Mouse (Mus musculus) testis, adult 2 months (tissue): ENCODE measurements around the gene Kbtbd13. TPM values are rescaled to one million over a fixed set of nuclear protein-coding genes. Genes with fewer than 3 reads are reported as not detected.

ENCODE experiments used
- H3K27ac ChIP-seq: fragments of 200-500 bp; 2 replicates; pipeline ENCODE4 v1.5.1; 2012; ENCODE audit warnings: low read depth, low read length; ENCODE audit not compliant: control insufficient read depth, insufficient read depth
- H3K27me3 ChIP-seq: fragments of 200-500 bp; 2 replicates; pipeline ENCODE4 v1.6.1; 2012; ENCODE audit warnings: mild to moderate bottlenecking, low read length, moderate library complexity; ENCODE audit not compliant: control insufficient read depth, insufficient read depth
- H3K36me3 ChIP-seq: fragments of 200-500 bp; 2 replicates; pipeline ENCODE4 v1.6.1; 2012; ENCODE audit warnings: mild to moderate bottlenecking, low read length; ENCODE audit not compliant: control insufficient read depth, insufficient read depth
- H3K4me1 ChIP-seq: fragments of 200-500 bp; 2 replicates; pipeline ENCODE4 v1.6.1; 2012; ENCODE audit warnings: low read length; ENCODE audit not compliant: control insufficient read depth, insufficient read depth
- H3K4me3 ChIP-seq: fragments of 200-500 bp; 2 replicates; pipeline ENCODE4 v1.5.1; 2012; ENCODE audit warnings: low read depth, mild to moderate bottlenecking, low read length, moderate library complexity, mixed read lengths; ENCODE audit not compliant: control insufficient read depth
- CTCF ChIP-seq: fragments of 200-500 bp; IDR thresholded peaks from 2 replicates; pipeline ENCODE4 v1.5.1; 2012; ENCODE audit warnings: low read depth, mild to moderate bottlenecking, inconsistent platforms, low read length, moderate library complexity; ENCODE audit not compliant: control insufficient read depth, insufficient read depth, insufficient replicate concordance
- POLR2A ChIP-seq: fragments of 200-500 bp; IDR thresholded peaks from 2 replicates; pipeline ENCODE4 v1.6.1; 2012; ENCODE audit warnings: low read depth, mild to moderate bottlenecking, inconsistent platforms, low read length, moderate library complexity; ENCODE audit not compliant: control insufficient read depth
- polyA plus RNA-seq: library from polyadenylated mRNA; depleted of rRNA; stranded (reverse); fragments of >200 nt; gene quantifications from 2 replicates; pipeline ENCODE4 v1.2.3, GENCODE M21; 2012

The Kbtbd13 gene
- polyA plus RNA-seq, 1 experiment, result 0.23 TPM

DNA sequence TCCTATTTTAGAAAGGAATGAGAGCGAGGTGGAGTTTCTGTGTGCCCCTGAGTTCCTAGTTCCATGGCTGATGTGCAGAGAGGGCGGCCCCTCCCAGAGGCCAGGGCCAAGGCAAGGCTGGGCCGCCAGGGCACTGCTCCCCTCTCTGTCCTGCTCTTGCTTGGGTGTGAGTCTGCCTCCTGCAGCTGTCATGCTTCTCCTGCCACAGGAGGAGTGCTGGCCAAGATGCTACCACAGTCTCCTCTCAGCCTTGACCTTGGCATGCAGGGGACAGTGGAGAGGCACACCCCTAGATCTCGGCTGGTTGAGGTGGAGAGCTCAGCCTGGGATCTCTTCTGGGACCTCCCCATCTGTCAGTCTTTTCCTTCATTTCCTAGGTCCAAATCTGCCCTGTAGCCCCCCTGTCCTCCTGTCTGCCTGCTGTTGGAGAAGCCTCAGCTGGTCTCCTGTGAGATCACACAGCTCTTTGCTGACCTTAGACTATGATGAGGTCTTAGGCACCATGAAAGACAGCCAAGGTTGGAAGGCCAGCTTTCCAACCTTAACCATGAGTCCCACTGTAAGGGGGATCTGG is 10.3 kb downstream of the Kbtbd13 start:
- no peak for TF ChIP-seq CTCF
- no peak for TF ChIP-seq POLR2A
- no peak overlapping the region for H3K4me3 ChIP-seq
- H3K36me3 ChIP-seq, result no peaks in the 10 kb centered on the region
- no peaks in the 10 kb centered on the region for H3K27me3 ChIP-seq
- peaks cover 2% of the 10 kb centered on the region; the same call in 1 of the 2 replicates for H3K4me1 ChIP-seq
- H3K27ac ChIP-seq, result no peak overlapping the region

- Histone ChIP-seq H3K27ac (no peak overlapping the region), H3K4me1 (peaks cover 7% of the 10 kb centered on the region), H3K27me3 (no peaks in the 10 kb centered on the region), H3K4me3 (no peak overlapping the region), H3K36me3 (no peaks in the 10 kb centered on the region)
- TF ChIP-seq CTCF (no peak), POLR2A (no peak)
These were observed 16.1 kb downstream of the Kbtbd13 start for GRCm38 (mm10) chr9:65375163-65375934.

GRCm38 (mm10) chr9:65374468-65375162 is 16.8 kb downstream of the Kbtbd13 start:
- no peaks in the 10 kb centered on the region for H3K36me3 ChIP-seq
- H3K4me1 ChIP-seq, result peaks cover 7% of the 10 kb centered on the region
- H3K27ac ChIP-seq, result no peak overlapping the region
- H3K4me3 ChIP-seq, result no peak overlapping the region
- TF ChIP-seq POLR2A (no peak), CTCF (no peak)
- H3K27me3 ChIP-seq, result no peaks in the 10 kb centered on the region

DNA sequence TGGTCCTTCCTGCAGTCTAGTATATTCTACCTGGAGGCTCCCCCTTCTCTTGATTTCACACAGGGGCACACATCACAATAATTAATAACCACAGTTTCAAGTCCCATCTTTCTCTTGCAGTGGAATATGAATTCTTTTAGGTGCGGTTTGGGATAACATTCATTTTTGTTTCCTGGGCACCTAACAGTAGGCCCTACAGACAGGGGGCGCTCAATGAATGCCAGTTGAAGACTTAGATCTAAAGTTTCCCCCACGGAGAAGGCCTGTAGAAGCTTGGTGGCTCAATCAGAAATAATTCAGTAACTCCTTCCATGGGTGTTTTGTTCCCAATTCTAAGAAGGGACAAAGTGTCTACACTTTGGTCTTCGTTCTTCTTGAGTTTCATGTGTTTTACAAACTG is 19.0 kb downstream of the Kbtbd13 start:
- Histone ChIP-seq H3K4me1 (peaks cover 7% of the 10 kb centered on the region), H3K4me3 (no peak overlapping the region), H3K27me3 (no peaks in the 10 kb centered on the region), H3K27ac (no peak overlapping the region), H3K36me3 (no peaks in the 10 kb centered on the region)
- TF ChIP-seq POLR2A (no peak), CTCF (no peak)

DNA sequence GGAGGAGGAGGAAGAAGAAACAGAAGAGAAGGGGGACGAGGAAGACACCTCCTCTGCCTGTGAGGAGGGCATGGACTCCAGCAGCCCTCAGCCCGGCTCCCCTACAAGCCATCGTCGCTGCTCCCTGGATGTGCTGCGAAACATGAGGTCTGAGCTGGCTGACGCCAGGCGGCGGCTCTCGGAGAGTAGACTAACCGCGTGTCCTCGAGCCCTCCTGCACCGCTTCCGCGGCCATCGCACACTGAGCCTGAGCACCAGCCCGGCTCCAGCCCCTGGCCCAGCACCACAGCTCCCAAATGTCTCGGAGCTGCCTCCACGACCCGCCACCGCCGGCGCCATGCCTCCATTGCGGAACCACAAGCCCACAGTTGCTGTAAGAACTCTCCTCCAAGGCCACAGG is 19.7 kb downstream of the Kbtbd13 start:
- TF ChIP-seq POLR2A, result no peak
- Histone ChIP-seq H3K4me3 (peak overlapping the region; percentile 51), H3K4me1 (peaks cover 7% of the 10 kb centered on the region), H3K27me3 (no peaks in the 10 kb centered on the region), H3K27ac (no peak overlapping the region), H3K36me3 (no peaks in the 10 kb centered on the region)

DNA sequence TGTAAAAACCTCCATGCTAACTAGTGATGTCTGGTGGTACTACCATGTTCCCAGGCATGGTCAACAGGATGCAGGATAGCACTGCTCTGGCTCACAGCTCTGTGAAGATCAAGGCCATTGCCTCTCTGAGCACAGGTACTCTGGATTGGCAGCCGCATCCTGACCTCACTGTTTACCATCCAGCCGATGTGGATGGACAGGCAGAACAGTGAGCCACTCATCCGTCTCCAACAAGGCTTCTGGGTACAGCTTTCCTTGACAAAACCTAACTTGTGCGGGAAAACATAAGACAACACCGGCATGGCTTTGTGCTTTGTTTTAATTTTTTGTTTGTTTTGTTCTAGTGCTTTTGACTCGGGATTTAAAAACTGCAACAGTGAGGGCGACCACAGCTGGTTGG is 25.7 kb downstream of the Kbtbd13 start:
- H3K27ac ChIP-seq, result no peak overlapping the region
- H3K27me3 ChIP-seq, result no peaks in the 10 kb centered on the region
- TF ChIP-seq POLR2A (no peak), CTCF (no peak)
- H3K4me1 ChIP-seq, result no peaks in the 10 kb centered on the region
- H3K4me3 ChIP-seq, result no peak overlapping the region
- no peaks in the 10 kb centered on the region for H3K36me3 ChIP-seq

GRCm38 (mm10) chr9:65363684-65364083 is 27.8 kb downstream of the Kbtbd13 start:
- Histone ChIP-seq H3K4me1 (no peaks in the 10 kb centered on the region), H3K36me3 (peaks cover 1% of the 10 kb centered on the region), H3K27ac (no peak overlapping the region), H3K27me3 (no peaks in the 10 kb centered on the region), H3K4me3 (no peak overlapping the region)
- no peak for TF ChIP-seq POLR2A
- no peak for TF ChIP-seq CTCF
